Mouse (Mus musculus): ENCODE data around the gene Cmtm3. TPM values are rescaled to one million over a fixed set of nuclear protein-coding genes. Genes with fewer than 3 reads are reported as not detected.

Gene Cmtm3
- polyA plus RNA-seq, 1 experiment from 2014 or later: 63.2 TPM

DNA sequence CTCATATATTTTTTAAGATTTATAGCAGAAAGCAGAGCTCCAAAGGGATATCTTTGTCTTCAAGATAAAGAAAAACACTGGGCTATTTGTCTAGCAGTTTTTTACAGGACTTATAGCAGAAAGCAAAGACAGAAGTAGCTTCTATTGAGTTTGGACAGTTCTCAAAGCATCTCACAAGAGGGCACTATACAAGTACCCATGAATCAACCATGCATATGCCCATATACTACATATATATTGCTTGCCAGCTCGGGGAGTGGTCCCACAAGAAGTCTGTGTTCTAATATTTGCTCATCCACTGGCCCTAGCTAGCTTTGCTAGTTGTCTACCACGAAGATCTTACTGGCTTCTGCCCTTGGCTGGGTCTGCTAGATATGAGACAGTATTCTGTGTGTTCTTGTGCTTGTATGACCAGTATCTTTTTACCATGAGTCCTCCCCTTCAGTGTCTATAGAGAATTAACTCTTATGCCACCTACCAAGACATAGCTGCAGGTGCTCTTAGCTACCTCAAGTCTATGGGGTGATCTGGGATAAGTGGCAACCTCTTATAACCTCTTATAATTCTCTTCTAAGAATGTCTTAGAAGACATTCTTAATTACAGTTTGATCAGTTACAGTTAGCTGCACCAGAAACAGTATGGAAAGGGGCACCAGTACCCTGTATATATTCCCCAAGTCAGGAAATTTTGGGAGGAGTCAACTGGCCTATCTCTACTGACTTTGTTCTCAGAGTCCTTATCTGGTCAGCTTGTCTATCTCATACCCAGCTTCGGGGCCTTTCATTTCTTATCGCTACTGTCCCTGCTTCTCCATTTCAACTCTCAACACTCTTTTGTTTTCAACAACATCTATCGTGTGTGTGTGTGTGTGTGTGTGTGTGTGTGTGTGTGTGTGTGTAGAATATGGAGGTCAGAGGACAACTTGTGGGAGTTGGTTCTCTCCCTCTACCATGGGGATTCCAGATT, 6.3 kb upstream of the Cmtm3 start:
- no peaks in the 10 kb centered on the region for H3K4me1 ChIP-seq
- no peaks in the 10 kb centered on the region for H3K9me3 ChIP-seq (replicated peaks)
- H3K4me3 ChIP-seq: no peak overlapping the region
- H3K27ac ChIP-seq: no peak overlapping the region
- H3K27me3 ChIP-seq (ENCODE audit: low read depth, poor library complexity, severe bottlenecking): no peaks in the 10 kb centered on the region
- 83% methylated on average over 5 of the region's 5 CpGs for WGBS
- DNase-seq (ENCODE audit: low spot score): no peak
- H3K36me3 ChIP-seq: no peaks in the 10 kb centered on the region

DNA sequence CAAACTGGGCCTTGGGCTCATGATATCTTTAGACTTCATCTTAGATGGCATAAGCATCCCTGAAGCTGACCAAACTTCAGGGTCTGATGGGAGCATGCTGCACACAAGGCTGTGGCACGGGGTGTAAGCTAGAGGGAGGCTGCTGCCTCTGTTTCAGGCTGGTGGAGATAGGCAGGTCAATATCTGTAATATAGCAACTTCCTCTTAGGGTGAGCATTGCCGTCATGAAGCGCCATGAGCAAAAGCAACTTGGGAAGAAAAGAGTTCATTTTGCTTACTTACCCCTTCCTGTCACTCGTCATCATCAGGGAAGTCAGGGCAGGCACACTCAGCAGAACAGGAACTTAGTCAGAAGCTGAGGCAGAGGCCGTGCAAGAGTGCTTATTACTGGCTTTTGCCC, 5.4 kb upstream of the Cmtm3 start:
- Histone ChIP-seq H3K9me3 (replicated peaks) (no peaks in the 10 kb centered on the region), H3K4me3 (no peak overlapping the region), H3K27me3 (ENCODE audit: low read depth, poor library complexity, severe bottlenecking) (no peaks in the 10 kb centered on the region), H3K4me1 (no peaks in the 10 kb centered on the region), H3K27ac (no peak overlapping the region), H3K36me3 (no peaks in the 10 kb centered on the region)
- peak; percentile 11 for DNase-seq (ENCODE audit: low spot score)
- WGBS: 77% methylated on average over 5 of the region's 5 CpGs

DNA sequence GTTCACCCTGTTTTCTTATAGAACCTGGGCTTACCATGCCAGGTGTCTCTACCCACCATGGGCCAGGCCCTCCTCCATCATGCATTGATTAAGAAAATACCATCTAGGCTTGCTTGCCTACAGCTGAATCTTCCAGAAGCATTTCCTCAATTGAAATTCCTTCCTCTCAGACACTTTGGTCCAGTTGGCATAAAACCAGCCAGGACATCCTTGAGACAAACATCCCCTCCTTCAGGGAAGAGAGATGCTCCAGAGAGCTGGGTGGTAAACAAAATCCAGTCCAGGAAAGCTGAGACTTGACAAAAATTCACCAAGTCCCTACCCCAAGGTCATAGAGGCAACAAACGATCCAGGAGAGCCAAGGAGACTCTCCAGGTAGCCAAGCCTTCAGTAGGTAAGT, 5.0 kb upstream of the Cmtm3 start:
- no peaks in the 10 kb centered on the region for H3K27me3 ChIP-seq (ENCODE audit: low read depth, poor library complexity, severe bottlenecking)
- no peak for DNase-seq (ENCODE audit: low spot score)

DNA sequence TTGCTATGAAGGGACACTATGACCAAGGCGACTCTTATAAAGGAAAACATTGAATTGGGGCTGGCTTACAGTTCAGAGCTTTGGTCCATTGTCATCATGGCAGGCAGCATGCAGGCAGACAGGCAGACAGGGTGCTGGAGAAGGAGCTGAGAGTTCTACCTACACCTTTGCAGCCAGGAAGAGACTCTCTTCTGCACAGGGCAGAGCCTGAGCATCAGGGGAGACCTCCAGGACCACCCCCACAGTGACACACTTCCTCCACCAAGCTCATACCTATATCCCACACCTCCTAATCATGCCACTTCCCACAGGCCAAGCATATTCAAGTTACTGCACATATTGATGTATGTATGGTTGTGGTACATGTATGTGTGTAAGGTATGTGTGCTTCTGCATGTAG, 2.4 kb upstream of the Cmtm3 start:
- H3K36me3 ChIP-seq: no peaks in the 10 kb centered on the region
- DNase-seq (ENCODE audit: low spot score): peak; percentile 23
- H3K4me3 ChIP-seq: no peak overlapping the region
- 85% methylated on average over 1 of the region's 1 CpGs for WGBS
- no peak overlapping the region for H3K27ac ChIP-seq
- no peaks in the 10 kb centered on the region for H3K27me3 ChIP-seq (ENCODE audit: low read depth, poor library complexity, severe bottlenecking)
- H3K4me1 ChIP-seq: peaks cover 26% of the 10 kb centered on the region
- H3K9me3 ChIP-seq (replicated peaks): no peaks in the 10 kb centered on the region

More for the DNA sequence above, 5.0 kb upstream of the Cmtm3 start:
- 81% methylated on average over 1 of the region's 1 CpGs for WGBS
- Histone ChIP-seq H3K9me3 (replicated peaks) (no peaks in the 10 kb centered on the region), H3K4me3 (no peak overlapping the region), H3K4me1 (peaks cover 1% of the 10 kb centered on the region; the same call in 1 of the 2 replicates), H3K27ac (no peak overlapping the region), H3K36me3 (no peaks in the 10 kb centered on the region)

DNA sequence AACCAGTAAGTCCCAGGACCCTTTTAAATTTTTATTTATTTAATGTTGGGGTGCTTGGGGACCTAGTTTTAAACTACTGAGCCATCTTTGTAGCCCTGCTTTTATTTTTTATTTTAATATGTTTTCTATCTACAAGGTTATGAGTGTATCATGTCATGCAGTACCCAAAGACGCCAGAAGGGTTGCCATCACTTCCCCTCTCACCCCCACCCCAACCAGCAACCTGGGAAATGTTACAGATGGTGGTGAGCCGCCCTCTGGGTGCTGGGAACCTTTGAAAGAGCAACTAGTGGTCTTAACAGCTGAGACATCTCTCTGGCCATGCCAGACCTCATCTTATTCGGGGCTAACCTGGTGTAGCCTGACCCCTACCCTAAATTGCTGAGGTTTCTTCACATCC, 1.3 kb upstream of the Cmtm3 start:
- WGBS: 52% methylated on average over 3 of the region's 3 CpGs
- DNase-seq (ENCODE audit: low spot score): peak; percentile 28
- peaks cover 27% of the 10 kb centered on the region for H3K4me1 ChIP-seq
- no peaks in the 10 kb centered on the region for H3K9me3 ChIP-seq (replicated peaks)
- H3K36me3 ChIP-seq: no peaks in the 10 kb centered on the region
- H3K27me3 ChIP-seq (ENCODE audit: low read depth, poor library complexity, severe bottlenecking): no peaks in the 10 kb centered on the region
- H3K4me3 ChIP-seq: no peak overlapping the region
- H3K27ac ChIP-seq: no peak overlapping the region

DNA sequence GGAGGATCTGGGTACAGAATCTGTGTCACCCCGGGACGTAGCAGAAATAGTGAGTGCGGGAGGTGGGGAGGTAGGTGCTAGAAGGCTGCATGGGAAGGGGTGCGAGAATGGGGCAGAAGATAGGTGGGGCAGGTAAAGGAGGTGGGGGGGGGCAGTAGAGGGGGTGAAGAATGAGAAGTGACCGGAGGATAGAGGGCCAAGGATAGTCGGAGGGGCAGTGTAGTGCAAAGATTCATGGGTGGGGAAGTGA, 698 bp downstream of the Cmtm3 start:
- Histone ChIP-seq H3K27me3 (ENCODE audit: low read depth, poor library complexity, severe bottlenecking) (no peaks in the 10 kb centered on the region), H3K36me3 (peaks cover 4% of the 10 kb centered on the region; the same call in 1 of the 2 replicates), H3K4me3 (peak overlapping the region; percentile 68), H3K9me3 (replicated peaks) (no peaks in the 10 kb centered on the region), H3K27ac (peak overlapping the region; percentile 90), H3K4me1 (peaks cover 32% of the 10 kb centered on the region)
- WGBS: 1% methylated on average over 6 of the region's 6 CpGs
- peak; percentile 36 for DNase-seq (ENCODE audit: low spot score)

DNA sequence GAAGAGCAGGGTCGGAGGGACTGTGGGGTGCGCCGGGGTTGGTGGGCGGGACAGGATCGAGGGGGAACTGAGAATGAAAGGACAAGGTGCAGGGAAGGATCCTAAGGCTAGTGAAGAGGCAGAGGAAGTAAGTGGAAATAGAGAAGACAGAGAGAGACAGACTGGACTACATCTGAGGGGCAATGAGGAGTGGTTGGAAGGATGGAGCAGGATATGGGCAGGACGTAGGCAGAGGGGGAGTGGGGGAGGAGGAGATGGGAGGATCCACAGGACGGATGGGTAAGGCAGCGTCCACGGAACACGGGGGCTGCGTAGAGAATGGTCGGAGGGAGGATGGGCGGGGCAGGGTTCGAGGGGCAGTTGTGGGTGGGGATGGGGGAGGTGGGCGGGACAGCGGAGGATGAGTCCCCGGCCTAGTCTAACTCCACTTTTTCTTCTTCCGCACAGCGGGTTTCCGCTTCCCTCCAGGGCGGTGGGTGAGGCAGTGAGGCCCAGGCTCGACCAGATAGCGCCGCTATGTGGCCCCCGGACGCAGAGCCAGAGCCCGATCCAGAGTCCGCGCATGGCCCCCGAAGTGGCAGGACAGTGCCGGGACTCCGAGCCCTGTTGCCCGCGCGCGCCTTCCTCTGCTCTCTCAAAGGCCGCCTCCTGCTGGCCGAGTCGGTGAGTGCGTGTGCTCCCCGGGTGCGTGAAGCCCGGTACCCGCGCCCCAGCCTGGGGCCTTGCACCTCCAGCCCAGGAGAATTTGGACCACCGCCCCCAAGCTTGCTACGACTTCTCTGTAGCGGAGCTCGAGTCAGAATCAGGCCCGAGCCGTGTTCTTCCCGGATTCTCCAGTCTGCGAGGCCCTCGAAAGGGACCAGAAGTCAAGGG, 1.3 kb downstream of the Cmtm3 start:
- WGBS: under 1% methylated on average over 51 of the region's 54 CpGs

DNA sequence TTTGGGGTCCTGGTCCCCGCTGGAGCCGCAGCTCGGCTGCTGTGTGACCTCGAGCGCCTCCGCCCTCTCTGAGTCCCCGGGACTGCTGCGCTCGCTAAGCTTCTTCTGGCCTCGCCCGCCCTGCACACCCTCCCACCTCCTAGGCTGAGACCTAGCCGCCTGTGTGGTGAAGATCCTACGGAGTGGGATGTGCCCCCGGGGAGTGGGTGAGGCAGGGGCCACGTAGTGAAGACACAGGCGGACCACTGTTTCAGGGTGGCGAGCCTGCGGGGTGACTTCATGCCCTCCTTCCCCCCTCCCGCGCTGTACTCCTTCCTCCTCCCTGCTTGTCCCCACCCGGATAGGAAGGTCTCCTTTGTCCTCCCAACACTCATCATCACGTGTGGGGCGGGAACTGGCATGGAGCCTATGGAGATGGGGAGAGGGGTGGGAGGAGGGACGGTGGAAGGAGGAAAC, 1.9 kb downstream of the Cmtm3 start:
- Histone ChIP-seq H3K4me3 (peak overlapping the region; percentile 68), H3K4me1 (peaks cover 32% of the 10 kb centered on the region), H3K36me3 (peaks cover 13% of the 10 kb centered on the region), H3K9me3 (replicated peaks) (no peaks in the 10 kb centered on the region), H3K27ac (peak overlapping the region; percentile 90), H3K27me3 (ENCODE audit: low read depth, poor library complexity, severe bottlenecking) (no peaks in the 10 kb centered on the region)
- WGBS: under 1% methylated on average over 24 of the region's 24 CpGs
- no peak for DNase-seq (ENCODE audit: low spot score)

More for the DNA sequence above, 1.3 kb downstream of the Cmtm3 start:
- Histone ChIP-seq H3K27me3 (ENCODE audit: low read depth, poor library complexity, severe bottlenecking) (no peaks in the 10 kb centered on the region), H3K4me3 (peak overlapping the region; percentile 68), H3K9me3 (replicated peaks) (no peaks in the 10 kb centered on the region), H3K36me3 (peaks cover 7% of the 10 kb centered on the region; the same call in 1 of the 2 replicates), H3K4me1 (peaks cover 32% of the 10 kb centered on the region), H3K27ac (peak overlapping the region; percentile 90)
- peak; percentile 86 for DNase-seq (ENCODE audit: low spot score)

DNA sequence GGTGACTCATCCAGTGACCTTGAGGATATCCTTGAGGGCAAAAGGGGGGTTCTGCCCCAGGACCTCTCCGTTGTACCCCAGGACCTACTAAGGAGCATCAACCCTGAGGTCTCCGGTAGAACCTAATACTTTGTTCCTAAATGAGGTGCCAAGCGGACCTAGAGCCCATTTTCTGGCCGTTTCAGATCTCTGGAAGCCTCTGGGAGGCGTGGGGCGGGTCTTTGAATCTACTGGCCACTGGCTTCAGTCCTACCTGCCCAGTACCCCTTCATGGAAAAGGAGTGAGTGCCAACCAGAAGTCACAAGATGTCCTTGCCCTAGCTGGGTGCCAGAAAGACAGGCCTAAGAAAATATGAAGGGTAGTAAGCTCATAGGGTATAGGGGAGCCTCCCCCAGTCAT, 2.5 kb downstream of the Cmtm3 start:
- Histone ChIP-seq H3K4me1 (peaks cover 34% of the 10 kb centered on the region), H3K9me3 (replicated peaks) (no peaks in the 10 kb centered on the region), H3K27me3 (ENCODE audit: low read depth, poor library complexity, severe bottlenecking) (no peaks in the 10 kb centered on the region), H3K36me3 (peaks cover 19% of the 10 kb centered on the region), H3K27ac (peak overlapping the region; percentile 90), H3K4me3 (peak overlapping the region; percentile 68)
- 48% methylated on average over 6 of the region's 6 CpGs for WGBS
- DNase-seq (ENCODE audit: low spot score): no peak

DNA sequence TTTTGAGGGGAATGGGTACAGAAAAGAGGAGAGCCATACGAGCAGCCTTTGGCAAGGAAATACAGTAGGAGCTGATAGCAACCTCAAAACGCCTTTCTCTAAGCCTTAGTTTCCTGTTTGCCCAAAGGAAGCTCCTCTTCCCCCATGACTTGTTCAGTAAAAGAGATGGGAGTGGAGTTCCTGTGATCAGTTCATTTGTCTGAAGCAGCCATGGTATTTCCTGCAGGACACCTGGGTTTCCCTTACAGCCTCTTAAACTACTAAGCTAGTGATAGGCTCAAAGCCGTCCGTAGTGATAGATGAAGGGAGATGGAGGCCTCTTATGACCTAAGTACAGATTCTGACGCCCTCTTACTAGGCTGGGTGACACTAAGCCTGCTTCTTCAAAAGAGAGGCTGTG, 3.2 kb downstream of the Cmtm3 start:
- H3K27ac ChIP-seq: no peak overlapping the region
- DNase-seq (ENCODE audit: low spot score): no peak
- 81% methylated on average over 5 of the region's 5 CpGs for WGBS
- H3K36me3 ChIP-seq: peaks cover 26% of the 10 kb centered on the region
- H3K4me3 ChIP-seq: no peak overlapping the region
- no peaks in the 10 kb centered on the region for H3K27me3 ChIP-seq (ENCODE audit: low read depth, poor library complexity, severe bottlenecking)
- H3K4me1 ChIP-seq: peaks cover 39% of the 10 kb centered on the region
- H3K9me3 ChIP-seq (replicated peaks): no peaks in the 10 kb centered on the region

DNA sequence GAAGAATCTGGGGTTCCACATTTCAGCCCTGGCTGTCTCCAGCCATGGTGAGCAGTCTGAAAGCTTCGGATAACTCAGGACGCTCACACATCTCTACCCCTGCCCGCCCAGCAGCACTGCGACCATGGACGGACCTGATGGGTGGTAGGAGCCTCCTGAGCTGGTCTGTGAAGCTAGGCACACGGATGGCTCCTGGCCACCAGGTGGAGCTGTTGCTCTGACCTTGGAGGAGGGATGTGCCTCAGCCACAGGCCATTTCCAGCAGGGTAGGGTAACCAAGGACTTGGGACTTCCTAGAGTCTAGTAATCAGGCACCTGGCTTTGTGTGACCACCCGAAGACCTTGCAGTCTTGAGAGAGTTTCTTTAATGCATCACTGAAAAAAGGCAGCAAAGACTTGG, 4.7 kb downstream of the Cmtm3 start:
- Histone ChIP-seq H3K27me3 (ENCODE audit: low read depth, poor library complexity, severe bottlenecking) (no peaks in the 10 kb centered on the region), H3K27ac (no peak overlapping the region), H3K4me3 (no peak overlapping the region), H3K36me3 (peaks cover 39% of the 10 kb centered on the region), H3K4me1 (peaks cover 39% of the 10 kb centered on the region), H3K9me3 (replicated peaks) (no peaks in the 10 kb centered on the region)
- peak; percentile 92 for DNase-seq (ENCODE audit: low spot score)
- WGBS: 17% methylated on average over 7 of the region's 7 CpGs

DNA sequence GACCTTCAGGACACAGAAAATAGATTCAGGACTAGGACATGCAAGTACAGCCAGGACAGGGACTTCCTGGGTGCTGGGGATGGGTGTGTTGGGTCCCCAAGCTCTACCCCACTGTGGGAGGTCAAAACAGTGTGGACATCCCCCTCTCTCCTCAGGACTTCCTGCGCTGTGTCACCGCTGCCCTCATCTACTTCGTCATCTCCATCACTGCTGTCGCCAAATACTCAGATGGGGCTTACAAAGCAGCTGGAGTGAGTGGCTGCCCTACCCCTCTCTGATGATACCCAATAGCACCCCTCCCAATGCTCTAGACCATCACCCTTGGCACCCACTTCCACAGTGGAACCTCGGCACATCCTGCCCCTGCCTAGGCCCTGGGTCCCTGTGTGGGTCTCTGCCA, 5.4 kb downstream of the Cmtm3 start:
- WGBS: 89% methylated on average over 5 of the region's 5 CpGs
- no peaks in the 10 kb centered on the region for H3K9me3 ChIP-seq (replicated peaks)
- no peaks in the 10 kb centered on the region for H3K27me3 ChIP-seq (ENCODE audit: low read depth, poor library complexity, severe bottlenecking)
- H3K4me1 ChIP-seq: peaks cover 34% of the 10 kb centered on the region
- peaks cover 40% of the 10 kb centered on the region for H3K36me3 ChIP-seq
- H3K27ac ChIP-seq: no peak overlapping the region
- DNase-seq (ENCODE audit: low spot score): no peak
- H3K4me3 ChIP-seq: no peak overlapping the region

DNA sequence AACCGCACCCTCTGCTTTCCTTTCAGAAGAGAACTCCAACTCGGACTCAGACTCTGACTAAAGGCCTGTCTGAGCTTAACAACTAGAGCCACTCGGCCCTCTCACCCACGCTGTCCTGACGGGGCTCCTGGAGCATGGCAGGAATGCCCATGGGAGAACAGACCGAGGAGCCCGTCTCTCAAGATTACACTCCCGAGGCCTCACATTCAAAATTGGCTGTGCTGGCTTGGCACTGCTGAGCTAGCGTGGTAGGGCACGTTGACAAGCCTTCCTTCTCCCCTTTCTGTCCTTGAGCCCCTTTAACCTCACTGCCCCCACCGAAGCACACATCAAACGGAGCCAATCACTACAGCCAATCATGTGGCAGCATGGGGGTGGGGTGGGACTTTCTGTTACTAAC, 7.5 kb downstream of the Cmtm3 start:
- no peak for DNase-seq (ENCODE audit: low spot score)
- Histone ChIP-seq H3K4me3 (no peak overlapping the region), H3K27me3 (ENCODE audit: low read depth, poor library complexity, severe bottlenecking) (no peaks in the 10 kb centered on the region), H3K9me3 (replicated peaks) (no peaks in the 10 kb centered on the region), H3K36me3 (peaks cover 46% of the 10 kb centered on the region), H3K4me1 (peaks cover 15% of the 10 kb centered on the region), H3K27ac (peak overlapping the region; percentile 30; the same call in 1 of the 2 replicates)
- WGBS: 57% methylated on average over 12 of the region's 12 CpGs
